Mouse (Mus musculus) ES-Bruce4 (cell line): ENCODE results near the gene Hmgn2. TPM values are rescaled to one million over a fixed set of nuclear protein-coding genes. Genes with fewer than 3 reads are reported as not detected.
"Not testable (repeated sequence)": the region's sequence is repeated elsewhere in the genome, so short reads cannot be mapped to it uniquely, and the experiment has no call there.

Source experiments
- H3K27ac ChIP-seq: 2 replicates; pipeline ENCODE4 v1.5.1; 2012; ENCODE audit warnings: low read length, inconsistent platforms; ENCODE audit not compliant: insufficient read depth
- H3K27me3 ChIP-seq: 2 replicates; pipeline ENCODE4 v1.6.1; 2012; ENCODE audit warnings: mild to moderate bottlenecking, low read length, inconsistent platforms; ENCODE audit not compliant: control insufficient read depth, poor library complexity, insufficient read depth, severe bottlenecking
- H3K36me3 ChIP-seq: 2 replicates; pipeline ENCODE4 v1.6.1; 2012; ENCODE audit warnings: inconsistent platforms, mild to moderate bottlenecking, low read length, moderate library complexity; ENCODE audit not compliant: control insufficient read depth, poor library complexity, insufficient read depth, severe bottlenecking
- H3K4me1 ChIP-seq: one replicate; pipeline ENCODE4 v1.8.1; 2011; ENCODE audit warnings: low read length; ENCODE audit not compliant: control insufficient read depth, insufficient read depth
- H3K4me3 ChIP-seq: 2 replicates; pipeline ENCODE4 v1.5.1; 2011; ENCODE audit warnings: low read depth, mild to moderate bottlenecking, low read length
- H3K9ac ChIP-seq: 2 replicates; pipeline ENCODE4 v1.6.1; 2012; ENCODE audit warnings: low read depth, mild to moderate bottlenecking, inconsistent platforms; ENCODE audit not compliant: poor library complexity, severe bottlenecking
- H3K9me3 ChIP-seq: replicated peaks from 2 replicates; pipeline ENCODE4 v1.6.1; 2012; ENCODE audit warnings: mild to moderate bottlenecking, low read length, inconsistent platforms; ENCODE audit not compliant: control insufficient read depth, poor library complexity, insufficient read depth, severe bottlenecking
- CTCF ChIP-seq: IDR thresholded peaks from one replicate; pipeline ENCODE4 v1.8.1; 2011; ENCODE audit warnings: low read depth, low read length
- EP300 ChIP-seq: IDR thresholded peaks from 2 replicates; pipeline ENCODE4 v1.6.1; 2011; ENCODE audit warnings: low read depth, low read length; ENCODE audit not compliant: insufficient read depth
- POLR2A ChIP-seq: IDR thresholded peaks from one replicate; pipeline ENCODE4 v1.8.1; 2011; ENCODE audit warnings: low read length; ENCODE audit not compliant: insufficient read depth
- polyA plus RNA-seq: library from polyadenylated mRNA; stranded (reverse); fragments of >200 nt; gene quantifications from 2 replicates; pipeline ENCODE4 v1.2.4, GENCODE M21; 2011; ENCODE audit warnings: low read depth; ENCODE audit not compliant: missing spikeins, insufficient read depth, insufficient read length

Gene Hmgn2
- polyA plus RNA-seq, 1 experiment, result 257 TPM

- no peaks in the 10 kb centered on the region for H3K9me3 ChIP-seq
- no peak overlapping the region for H3K4me3 ChIP-seq
- H3K36me3 ChIP-seq, result no peaks in the 10 kb centered on the region
- TF ChIP-seq POLR2A, result no peak
- no peak for TF ChIP-seq CTCF
- no peak for TF ChIP-seq EP300
- no peak overlapping the region for H3K9ac ChIP-seq
- H3K4me1 ChIP-seq, result no peaks in the 10 kb centered on the region
- H3K27ac ChIP-seq, result no peak overlapping the region
- no peaks in the 10 kb centered on the region for H3K27me3 ChIP-seq
These were observed 44.7 kb downstream of the Hmgn2 start for GRCm38 (mm10) chr4:133923743-133924142.

DNA sequence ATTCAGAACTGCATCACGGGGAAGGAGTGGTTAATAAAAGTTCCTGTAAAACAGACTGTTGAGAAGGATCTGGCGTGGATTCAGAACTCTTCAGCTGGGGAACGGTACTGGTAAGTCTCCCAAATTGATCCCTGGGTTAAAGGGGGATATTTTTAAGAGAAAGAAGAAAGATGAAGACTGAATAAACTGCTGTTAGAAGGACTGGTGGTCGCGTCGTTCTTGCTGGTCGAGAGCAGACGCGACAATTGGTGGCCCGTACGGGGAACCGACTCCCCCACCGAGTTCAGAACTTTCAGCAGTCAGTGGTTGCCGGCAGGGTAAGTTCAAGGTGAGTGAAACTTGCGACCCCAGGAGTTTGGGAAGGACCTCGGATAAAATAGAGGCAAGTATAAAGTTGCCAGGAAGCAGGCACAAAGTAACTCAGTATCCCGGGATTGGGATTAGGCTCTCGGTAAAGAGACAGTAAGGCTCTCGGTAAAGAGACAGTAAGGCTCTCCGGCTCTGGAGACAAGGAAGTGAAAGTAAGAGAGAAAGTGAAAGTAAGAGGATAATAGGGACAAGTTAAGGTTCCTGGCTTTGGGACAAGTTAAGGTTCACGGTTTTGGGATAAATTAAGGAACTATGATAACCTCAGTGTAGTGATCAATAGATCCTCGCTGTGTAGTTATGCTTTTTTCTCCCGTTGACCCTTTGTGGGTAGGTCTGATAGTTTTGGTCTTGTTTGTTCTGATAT is 50.2 kb downstream of the Hmgn2 start:
- not testable (repeated sequence) for H3K27ac ChIP-seq, H3K36me3 ChIP-seq, H3K27me3 ChIP-seq, H3K9ac ChIP-seq, H3K4me1 ChIP-seq, H3K4me3 ChIP-seq, H3K9me3 ChIP-seq

Other genes with a start within 250 kb of the Hmgn2 start
- gene Arid1a, start 211.9 kb downstream of the Hmgn2 start, polyA plus RNA-seq, result 119 and 123 TPM in 2 replicates
- gene Rps6ka1, start 80.9 kb downstream of the Hmgn2 start, polyA plus RNA-seq, result 73.2 and 86.4 TPM in 2 replicates
- gene Dhdds, start 32.3 kb upstream of the Hmgn2 start, polyA plus RNA-seq, result 18.5 and 23.5 TPM in 2 replicates
- gene Lin28a, start 50.2 kb upstream of the Hmgn2 start, polyA plus RNA-seq, result 201 and 217 TPM in 2 replicates
- gene Zfp683, start 85.2 kb upstream of the Hmgn2 start, polyA plus RNA-seq, result not detected in 2 replicates
- gene Crybg2, start 92.2 kb upstream of the Hmgn2 start, polyA plus RNA-seq, result 19.2 and 26.1 TPM in 2 replicates
- gene Cd52, start 126.4 kb upstream of the Hmgn2 start, polyA plus RNA-seq, result not detected in 2 replicates
- gene Ubxn11, start 133.9 kb upstream of the Hmgn2 start, polyA plus RNA-seq, result 10.4 and 11.6 TPM in 2 replicates
- 105 and 106 TPM in 2 replicates for gene Sh3bgrl3, start 160.1 kb upstream of the Hmgn2 start, polyA plus RNA-seq
- 66.3 and 69.0 TPM in 2 replicates for gene Cep85, start 218.5 kb upstream of the Hmgn2 start, polyA plus RNA-seq
- gene Gm7534, start 234.4 kb upstream of the Hmgn2 start, polyA plus RNA-seq, result not detected in 2 replicates